Mouse (Mus musculus) brain, embryonic 14.5 days (tissue): ENCODE data around the gene Dapk1.

ENCODE experiments used
- CTCF ChIP-seq: fragments of 200-500 bp; IDR thresholded peaks from 2 replicates; pipeline ENCODE4 v1.5.1; 2012; ENCODE audit warnings: inconsistent platforms, mild to moderate bottlenecking, moderate library complexity, borderline replicate concordance; ENCODE audit not compliant: insufficient read depth, insufficient read length; ENCODE audit errors: extremely low read depth
- POLR2A ChIP-seq: fragments of 200-500 bp; IDR thresholded peaks from 2 replicates; pipeline ENCODE4 v1.6.1; 2012; ENCODE audit warnings: mild to moderate bottlenecking, inconsistent platforms, borderline replicate concordance; ENCODE audit not compliant: poor library complexity, insufficient read depth, insufficient read length, severe bottlenecking; ENCODE audit errors: extremely low read depth

DNA sequence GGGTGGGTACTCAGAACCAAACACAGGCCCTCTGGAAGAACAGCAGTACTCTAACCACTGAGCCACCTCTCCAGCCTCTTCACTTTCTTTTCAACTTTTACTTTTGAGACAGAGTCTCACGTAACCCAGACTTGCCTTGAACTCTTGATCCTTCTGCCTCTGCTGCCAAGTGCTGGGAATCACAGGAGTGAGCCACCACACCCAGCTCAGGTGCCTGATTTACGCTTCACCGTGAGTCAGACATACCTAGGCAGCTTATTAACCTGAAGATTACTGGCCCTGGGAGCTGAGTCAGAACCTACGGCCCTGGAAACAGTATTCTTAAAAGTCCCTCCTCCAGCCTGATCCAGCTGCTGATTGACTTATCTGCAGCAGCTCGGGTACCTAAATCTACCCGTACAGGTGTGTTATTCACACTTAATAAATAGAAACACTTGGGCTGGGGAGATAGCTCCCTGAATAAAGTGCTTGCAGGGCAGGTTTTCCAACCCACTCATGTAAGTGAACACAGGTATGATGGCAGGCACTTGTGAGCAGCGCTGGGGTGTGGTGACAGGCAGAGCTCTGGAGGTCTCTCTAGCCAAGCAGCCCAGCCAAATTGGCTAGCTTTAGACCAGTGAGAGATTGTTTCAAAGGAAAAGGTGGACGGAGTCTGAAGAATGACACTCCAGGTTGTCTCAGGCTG lies 60.9 kb downstream of the Dapk1 start:
- TF ChIP-seq CTCF (no peak), POLR2A (no peak)
